Mouse (Mus musculus) layer of hippocampus, postnatal 36 days (tissue): ENCODE measurements around the gene Sptb. TPM values are rescaled to one million over a fixed set of nuclear protein-coding genes. Genes with fewer than 3 reads are reported as not detected.

Experiments used
- DNase-seq, 2 experiments: peaks; one replicate each; pipeline ENCODE4 v3.0.0; 2022
- total RNA-seq, 2 experiments: library from RNA; stranded (reverse); gene quantifications; 2 replicates each; pipeline ENCODE4 v1.2.3; 2021

Sptb gene
- total RNA-seq: 100 to 1,000 TPM; 126 to 127 TPM

GRCm38 (mm10) chr12:76710351-76711100, at the start of gene Sptb:
TSS of gene Sptb (minus strand) at chr12:76710547.
- DNase-seq: peak; percentile 44 to 70

GRCm38 (mm10) chr12:76752652-76753318, 42.4 kb upstream of the Sptb start:
- DNase-seq: peak in 1 of 2 experiments; percentile 30

- DNase-seq: no peak
Observed at GRCm38 (mm10) chr12:76750866-76751459, 40.6 kb upstream of the Sptb start.

GRCm38 (mm10) chr12:76727955-76728354, 17.6 kb upstream of the Sptb start:
- DNase-seq: no peak

- no peak for DNase-seq
Observed at GRCm38 (mm10) chr12:76722026-76722425, 11.7 kb upstream of the Sptb start.

- no peak for DNase-seq
Observed at GRCm38 (mm10) chr12:76720572-76720971, 10.2 kb upstream of the Sptb start.

GRCm38 (mm10) chr12:76718384-76718783, 8.0 kb upstream of the Sptb start:
- no peak for DNase-seq

GRCm38 (mm10) chr12:76709795-76710350, 474 bp downstream of the Sptb start:
- DNase-seq: peak; percentile 81 to 85

GRCm38 (mm10) chr12:76708956-76709794, 1.2 kb downstream of the Sptb start:
- no peak for DNase-seq

GRCm38 (mm10) chr12:76708181-76708580, 2.2 kb downstream of the Sptb start:
- DNase-seq: no peak

GRCm38 (mm10) chr12:76696380-76696935, 13.9 kb downstream of the Sptb start:
- DNase-seq: no peak

GRCm38 (mm10) chr12:76695773-76696172, 14.6 kb downstream of the Sptb start:
- DNase-seq: no peak

GRCm38 (mm10) chr12:76694801-76695505, 15.4 kb downstream of the Sptb start:
- peak in 1 of 2 experiments; percentile 52 for DNase-seq

- no peak for DNase-seq
Observed at GRCm38 (mm10) chr12:76687498-76688200, 22.7 kb downstream of the Sptb start.

GRCm38 (mm10) chr12:76685647-76686046, 24.7 kb downstream of the Sptb start:
- no peak for DNase-seq

GRCm38 (mm10) chr12:76684493-76684892, 25.9 kb downstream of the Sptb start:
- no peak for DNase-seq

- no peak for DNase-seq
Observed at GRCm38 (mm10) chr12:76681937-76682336, 28.4 kb downstream of the Sptb start.

GRCm38 (mm10) chr12:76677068-76677467, 33.3 kb downstream of the Sptb start:
- DNase-seq: no peak

- no peak for DNase-seq
Observed at GRCm38 (mm10) chr12:76676477-76676876, 33.9 kb downstream of the Sptb start.

GRCm38 (mm10) chr12:76675364-76675763, 35.0 kb downstream of the Sptb start:
- DNase-seq: no peak

- DNase-seq: no peak
Observed at GRCm38 (mm10) chr12:76673794-76674222, 36.5 kb downstream of the Sptb start.
